Mouse (Mus musculus): Measurements from ENCODE around the gene Dpm3.

Dpm3 gene

GRCm38 (mm10) chr3:89231772-89232275 lies 27.3 kb upstream of the Dpm3 start:
- no peak for DNase-seq (ENCODE audit: inconsistent ontology term)

DNA sequence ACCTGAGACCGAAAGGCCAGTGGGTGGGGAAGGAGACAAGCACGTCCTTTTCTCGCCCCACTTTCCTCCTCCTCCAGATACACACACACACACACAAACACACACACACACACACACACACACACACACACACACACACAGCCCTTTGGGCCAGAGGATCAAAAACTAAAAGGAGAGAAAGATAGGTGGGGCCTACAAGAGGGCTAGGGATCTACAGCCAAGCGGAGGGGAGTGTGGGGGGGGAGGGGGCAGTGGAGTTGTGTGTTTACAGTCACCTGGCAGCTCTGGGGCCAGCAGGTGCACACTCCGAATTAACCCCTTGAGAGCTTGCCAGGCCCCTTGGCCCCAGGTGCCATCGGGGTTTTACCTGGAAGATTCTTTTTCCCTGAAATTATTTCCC lies 26.5 kb upstream of the Dpm3 start:
- no peak for DNase-seq (ENCODE audit: inconsistent ontology term)

- DNase-seq (ENCODE audit: inconsistent ontology term): no peak
These were observed 25.5 kb upstream of the Dpm3 start for GRCm38 (mm10) chr3:89233562-89234110.

- DNase-seq (ENCODE audit: inconsistent ontology term): no peak
These were observed 22.6 kb upstream of the Dpm3 start for GRCm38 (mm10) chr3:89236516-89236915.

DNA sequence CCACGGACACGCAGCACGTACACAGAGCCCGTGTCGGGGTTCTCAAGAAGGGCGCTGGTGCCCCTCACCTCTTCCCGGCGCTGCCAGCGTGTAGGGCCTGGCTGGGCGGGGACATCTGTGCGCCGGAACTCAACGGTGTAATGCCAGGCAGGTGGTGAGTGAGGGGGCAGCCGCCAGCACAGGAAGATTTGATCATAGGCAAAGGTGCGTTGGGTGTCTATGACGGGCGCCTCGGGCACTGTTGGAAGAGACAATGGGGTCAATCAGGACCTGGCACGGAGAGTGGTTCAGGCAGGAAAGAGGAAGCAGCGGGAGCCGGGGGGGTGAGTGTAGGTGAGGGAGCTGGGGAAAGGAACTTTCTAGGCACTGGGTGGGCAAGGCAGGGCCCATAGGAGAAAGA lies 21.5 kb upstream of the Dpm3 start:
- no peak for DNase-seq (ENCODE audit: inconsistent ontology term)

DNA sequence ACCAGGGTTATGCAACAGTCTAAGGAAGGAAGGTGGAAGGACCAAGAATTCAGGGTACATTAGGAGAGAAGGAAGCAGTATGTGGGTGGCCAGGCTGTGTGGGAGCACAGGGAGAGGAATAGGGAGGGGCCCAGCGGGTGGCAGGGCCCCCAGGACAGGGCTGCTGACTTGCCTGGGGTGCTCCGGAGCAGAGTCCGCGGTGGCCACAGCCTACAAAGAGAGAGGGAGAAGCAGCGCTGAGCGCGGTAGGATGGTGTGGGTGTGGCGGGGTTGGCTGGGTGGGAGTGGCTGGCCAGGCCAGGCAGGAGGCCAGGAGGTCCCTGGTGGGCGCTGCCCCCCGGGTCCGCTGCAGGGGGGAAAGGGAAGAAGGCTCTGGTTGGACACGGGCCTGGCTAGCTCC lies 20.7 kb upstream of the Dpm3 start:
- no peak for DNase-seq (ENCODE audit: inconsistent ontology term)

DNA sequence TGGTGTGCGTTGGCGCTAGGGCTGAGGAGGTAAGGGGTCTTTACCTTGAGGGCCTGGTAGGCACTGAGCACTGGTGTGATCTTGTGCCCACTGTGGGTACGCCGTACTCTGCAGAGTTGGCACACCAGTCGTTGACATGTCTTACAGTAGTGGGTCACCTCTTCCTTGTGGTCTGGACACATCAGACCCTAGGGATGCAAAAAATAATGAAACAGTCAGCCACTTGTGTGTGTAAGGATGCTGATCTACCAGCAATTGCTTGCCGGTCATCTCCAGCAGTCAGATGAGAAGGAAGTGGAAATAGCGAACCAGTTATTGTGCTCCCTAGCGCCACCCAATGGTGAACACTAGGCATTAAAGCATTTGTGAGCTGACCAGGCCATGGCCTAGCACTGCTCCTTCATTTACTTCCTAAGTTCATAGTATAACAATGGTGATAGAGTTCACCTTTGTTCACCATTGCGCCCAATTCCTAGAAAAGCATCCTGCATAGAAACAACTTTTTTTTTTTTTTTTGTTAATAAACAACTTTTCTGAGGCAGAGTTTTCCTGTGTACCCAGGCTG lies 16.7 kb upstream of the Dpm3 start:
- DNase-seq (ENCODE audit: inconsistent ontology term): peak; percentile 39

GRCm38 (mm10) chr3:89243609-89244008 lies 15.5 kb upstream of the Dpm3 start:
- peak; percentile 26 for DNase-seq (ENCODE audit: inconsistent ontology term)

DNA sequence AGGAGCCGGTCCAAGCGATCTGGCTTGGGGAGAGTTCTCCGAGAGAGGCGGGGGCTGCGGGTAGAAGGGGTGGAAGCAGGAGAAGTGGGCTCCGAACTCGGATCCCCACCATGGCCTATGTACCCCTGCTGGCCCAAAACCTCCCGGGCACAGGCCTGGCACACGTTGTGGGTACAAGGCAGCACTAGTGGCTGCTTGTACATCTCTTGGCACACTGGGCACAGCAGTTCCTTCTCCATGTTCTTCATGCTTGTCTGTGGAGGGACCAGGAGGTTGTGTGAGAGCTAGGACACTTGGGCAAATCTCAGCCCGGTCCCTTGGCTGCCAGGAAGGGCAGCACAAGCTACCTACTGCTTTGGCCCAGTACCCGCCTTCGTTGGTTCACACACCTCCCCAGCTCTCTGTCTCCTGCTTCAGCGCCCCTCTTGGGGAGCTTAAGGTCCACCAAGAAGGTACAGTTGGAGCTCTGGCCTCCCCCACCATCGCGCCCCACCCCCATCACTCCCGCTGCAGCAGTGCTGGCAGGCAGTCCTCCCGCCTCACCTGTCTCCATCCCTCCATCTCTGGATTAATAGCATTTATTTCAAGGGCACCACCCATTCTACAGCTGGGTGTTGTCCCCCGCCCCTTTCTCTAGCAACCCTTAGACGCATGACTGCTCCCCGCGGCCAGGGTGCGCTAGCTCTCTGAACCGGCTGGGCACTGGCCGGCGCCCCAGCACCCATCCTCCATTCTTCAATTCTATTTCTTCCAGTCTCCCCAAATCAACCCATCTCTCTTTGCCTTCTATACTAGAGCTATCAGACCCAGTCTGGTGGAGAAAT lies 14.8 kb upstream of the Dpm3 start:
- peak; percentile 68 for DNase-seq (ENCODE audit: inconsistent ontology term)

DNA sequence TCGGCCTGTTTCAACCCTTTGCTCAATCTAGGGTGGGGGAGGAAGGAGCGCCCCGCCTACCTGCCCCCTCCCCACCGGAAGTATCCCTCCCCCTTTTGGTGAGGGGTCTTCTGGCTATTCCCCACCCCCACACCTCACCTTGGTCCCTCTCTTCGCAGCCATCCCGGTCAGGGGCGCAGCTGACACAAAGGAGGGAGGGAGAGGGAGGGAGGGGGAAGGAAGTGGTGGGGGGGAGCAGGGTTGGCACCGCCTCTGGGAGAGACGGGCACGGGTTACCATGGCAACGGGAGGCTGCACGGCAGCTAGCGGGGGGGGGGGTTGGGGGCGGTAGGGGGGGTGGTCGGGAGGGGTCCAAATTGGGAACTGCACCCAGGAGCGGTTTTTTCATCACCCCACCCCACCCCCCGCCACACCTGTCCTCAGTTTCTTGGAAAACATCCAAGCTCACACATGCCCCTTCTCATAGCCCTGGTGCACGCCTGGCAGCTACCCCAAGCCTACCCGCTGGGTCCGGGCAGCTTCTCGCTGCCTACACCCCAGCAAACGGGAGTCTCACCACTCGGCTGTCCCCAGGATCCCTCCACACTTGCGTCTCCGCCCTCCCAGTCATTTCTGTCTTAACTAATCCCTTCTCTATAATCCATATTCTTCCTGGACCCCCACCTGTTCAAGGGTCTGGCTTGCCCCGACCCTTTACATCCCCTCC lies 14.0 kb upstream of the Dpm3 start:
- peak; percentile 76 for DNase-seq (ENCODE audit: inconsistent ontology term)

GRCm38 (mm10) chr3:89245688-89246171 lies 13.4 kb upstream of the Dpm3 start, which contains the start of gene Krtcap2:
Krtcap2 (plus strand) TSS chr3:89245966.
- no peak for DNase-seq (ENCODE audit: inconsistent ontology term)

DNA sequence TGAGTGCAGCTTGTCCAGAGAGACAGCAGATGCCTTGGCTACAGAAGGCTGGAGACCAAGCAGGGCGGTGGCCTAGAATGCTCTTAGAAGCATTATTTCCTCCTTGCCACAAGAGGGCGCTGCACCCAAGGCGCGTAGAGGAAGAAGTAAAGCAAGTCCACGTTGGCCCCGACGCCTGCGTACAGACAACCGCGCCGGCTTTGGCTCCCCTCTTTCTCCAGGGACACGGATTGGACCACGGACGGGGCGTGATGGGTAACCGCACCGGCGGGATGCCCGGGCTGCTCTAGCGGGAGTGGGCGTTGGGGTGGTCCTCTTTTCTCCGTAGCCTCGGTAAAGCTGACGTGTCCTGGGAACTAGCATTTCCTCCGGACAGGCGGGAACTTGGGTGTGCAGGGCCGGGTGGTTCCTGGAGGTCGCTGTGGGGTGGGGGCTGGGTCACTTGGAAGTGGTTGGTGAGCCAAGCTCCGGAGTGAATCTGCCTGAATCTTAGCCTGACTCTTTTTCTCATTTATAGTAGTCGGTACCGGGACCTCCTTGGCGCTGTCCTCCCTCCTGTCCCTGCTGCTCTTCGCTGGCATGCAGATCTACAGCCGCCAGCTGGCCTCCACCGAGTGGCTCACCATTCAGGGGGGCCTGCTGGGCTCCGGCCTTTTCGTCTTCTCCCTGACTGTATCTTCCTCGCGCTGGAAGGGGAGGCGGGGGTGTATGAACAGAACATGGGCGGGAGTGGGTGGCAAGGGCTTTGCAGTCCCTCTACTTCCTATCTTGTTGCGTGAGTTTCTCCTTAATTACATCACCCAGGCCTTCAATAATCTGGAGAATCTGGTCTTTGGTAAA lies 12.7 kb upstream of the Dpm3 start, which contains the start of gene Trim46:
Trim46 (minus strand) TSS at position 49 of the 840 bp plus-strand sequence.
- peak; percentile 93 for DNase-seq (ENCODE audit: inconsistent ontology term)

GRCm38 (mm10) chr3:89247466-89247865 lies 11.7 kb upstream of the Dpm3 start:
- no peak for DNase-seq (ENCODE audit: inconsistent ontology term)

DNA sequence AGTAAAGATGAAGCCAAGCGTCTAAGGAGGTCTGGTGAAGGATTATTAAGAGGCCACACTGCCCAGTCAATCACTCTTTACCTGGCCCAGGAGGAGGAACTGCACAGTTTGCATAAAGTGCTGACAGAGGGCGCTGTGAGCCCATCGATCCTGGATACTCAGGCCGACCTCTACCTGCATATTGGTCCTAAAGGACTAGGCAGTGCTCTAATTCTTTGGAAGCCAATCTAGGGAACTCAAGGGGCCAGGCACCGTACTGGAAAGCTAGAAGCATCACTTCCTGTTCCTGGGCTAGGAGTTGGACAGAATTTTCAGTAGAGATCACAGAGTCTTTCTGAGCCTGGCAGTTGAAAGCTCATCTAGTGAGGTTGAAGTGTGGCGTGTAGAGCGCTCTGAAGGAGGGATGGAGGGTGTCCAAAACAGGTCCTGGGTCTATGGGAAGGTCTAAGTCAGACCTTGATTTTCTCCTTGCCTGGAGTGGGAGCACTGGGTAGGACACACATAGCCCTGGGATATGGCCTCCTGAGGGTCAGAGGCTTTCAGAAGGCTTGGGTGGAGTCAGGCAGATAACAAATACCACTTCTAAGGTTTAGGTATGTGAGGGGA lies 8.6 kb upstream of the Dpm3 start:
- peak; percentile 40 for DNase-seq (ENCODE audit: inconsistent ontology term)

DNA sequence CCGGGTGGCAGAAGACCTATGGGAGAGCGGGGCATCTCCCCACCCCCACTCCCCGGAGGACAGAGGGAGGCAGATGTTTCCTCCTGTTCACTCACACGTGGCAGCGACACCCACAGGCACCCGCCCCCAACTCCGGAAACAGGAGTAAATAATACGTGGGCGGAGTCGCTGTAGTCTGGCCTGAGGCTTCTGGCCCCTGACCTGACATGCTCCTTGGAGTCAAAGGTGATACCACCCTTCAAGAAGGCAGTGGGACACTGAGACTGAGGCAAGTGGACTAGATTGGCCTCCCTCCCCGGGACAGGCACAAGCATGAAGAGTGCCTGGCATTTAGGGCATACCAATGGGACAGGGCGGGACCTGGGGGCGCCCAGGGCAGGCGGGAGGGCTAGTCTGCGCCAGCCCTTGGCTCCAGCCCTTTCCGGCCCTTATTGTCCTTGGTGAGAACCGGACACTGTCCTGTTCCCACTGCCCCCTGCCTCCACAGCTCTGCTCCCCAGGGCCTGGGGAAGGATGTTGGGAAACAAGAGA lies 7.7 kb upstream of the Dpm3 start:
- peak; percentile 42 for DNase-seq (ENCODE audit: inconsistent ontology term)

- no peak for DNase-seq (ENCODE audit: inconsistent ontology term)
These were observed 4.2 kb upstream of the Dpm3 start for GRCm38 (mm10) chr3:89254994-89255393.

GRCm38 (mm10) chr3:89256177-89256576 lies 3.0 kb upstream of the Dpm3 start:
- DNase-seq (ENCODE audit: inconsistent ontology term): no peak

- DNase-seq (ENCODE audit: inconsistent ontology term): no peak
These were observed 1.1 kb downstream of the Dpm3 start for GRCm38 (mm10) chr3:89260211-89260610.

- no peak for DNase-seq (ENCODE audit: inconsistent ontology term)
These were observed 3.3 kb downstream of the Dpm3 start for GRCm38 (mm10) chr3:89262417-89262816.

- DNase-seq (ENCODE audit: inconsistent ontology term): peak; percentile 66
These were observed 7.3 kb downstream of the Dpm3 start for GRCm38 (mm10) chr3:89266439-89266893.
